Mouse (Mus musculus) ES-Bruce4 (cell line): ENCODE results near the gene Tmc5. TPM values are rescaled to one million over a fixed set of nuclear protein-coding genes. Genes with fewer than 3 reads are reported as not detected.

Experiments
- H3K27ac ChIP-seq: 2 replicates; pipeline ENCODE4 v1.5.1; 2012; ENCODE audit warnings: low read length, inconsistent platforms; ENCODE audit not compliant: insufficient read depth
- H3K27me3 ChIP-seq: 2 replicates; pipeline ENCODE4 v1.6.1; 2012; ENCODE audit warnings: mild to moderate bottlenecking, low read length, inconsistent platforms; ENCODE audit not compliant: control insufficient read depth, poor library complexity, insufficient read depth, severe bottlenecking
- H3K36me3 ChIP-seq: 2 replicates; pipeline ENCODE4 v1.6.1; 2012; ENCODE audit warnings: inconsistent platforms, mild to moderate bottlenecking, low read length, moderate library complexity; ENCODE audit not compliant: control insufficient read depth, poor library complexity, insufficient read depth, severe bottlenecking
- H3K4me1 ChIP-seq: one replicate; pipeline ENCODE4 v1.8.1; 2011; ENCODE audit warnings: low read length; ENCODE audit not compliant: control insufficient read depth, insufficient read depth
- H3K4me3 ChIP-seq: 2 replicates; pipeline ENCODE4 v1.5.1; 2011; ENCODE audit warnings: low read depth, mild to moderate bottlenecking, low read length
- H3K9ac ChIP-seq: 2 replicates; pipeline ENCODE4 v1.6.1; 2012; ENCODE audit warnings: low read depth, mild to moderate bottlenecking, inconsistent platforms; ENCODE audit not compliant: poor library complexity, severe bottlenecking
- H3K9me3 ChIP-seq: replicated peaks from 2 replicates; pipeline ENCODE4 v1.6.1; 2012; ENCODE audit warnings: mild to moderate bottlenecking, low read length, inconsistent platforms; ENCODE audit not compliant: control insufficient read depth, poor library complexity, insufficient read depth, severe bottlenecking
- CTCF ChIP-seq: IDR thresholded peaks from one replicate; pipeline ENCODE4 v1.8.1; 2011; ENCODE audit warnings: low read depth, low read length
- EP300 ChIP-seq: IDR thresholded peaks from 2 replicates; pipeline ENCODE4 v1.6.1; 2011; ENCODE audit warnings: low read depth, low read length; ENCODE audit not compliant: insufficient read depth
- POLR2A ChIP-seq: IDR thresholded peaks from one replicate; pipeline ENCODE4 v1.8.1; 2011; ENCODE audit warnings: low read length; ENCODE audit not compliant: insufficient read depth
- polyA plus RNA-seq: library from polyadenylated mRNA; stranded (reverse); fragments of >200 nt; gene quantifications from 2 replicates; pipeline ENCODE4 v1.2.4, GENCODE M21; 2011; ENCODE audit warnings: low read depth; ENCODE audit not compliant: missing spikeins, insufficient read depth, insufficient read length

Tmc5 gene
- polyA plus RNA-seq, 1 experiment: 0.16 TPM

GRCm38 (mm10) chr7:118572039-118572438 is 25.1 kb upstream of the Tmc5 start:
- Histone ChIP-seq H3K27me3 (no peaks in the 10 kb centered on the region), H3K9ac (no peak overlapping the region), H3K36me3 (no peaks in the 10 kb centered on the region), H3K4me3 (no peak overlapping the region), H3K27ac (no peak overlapping the region), H3K4me1 (peaks cover 2% of the 10 kb centered on the region), H3K9me3 (no peaks in the 10 kb centered on the region)
- TF ChIP-seq POLR2A (no peak), CTCF (no peak), EP300 (no peak)

GRCm38 (mm10) chr7:118578269-118578668 is 18.8 kb upstream of the Tmc5 start:
- Histone ChIP-seq H3K4me1 (no peaks in the 10 kb centered on the region), H3K9me3 (no peaks in the 10 kb centered on the region), H3K27ac (no peak overlapping the region), H3K27me3 (no peaks in the 10 kb centered on the region; the same call in 1 of the 2 replicates), H3K9ac (no peak overlapping the region), H3K36me3 (no peaks in the 10 kb centered on the region), H3K4me3 (no peak overlapping the region)
- no peak for TF ChIP-seq EP300

GRCm38 (mm10) chr7:118579938-118580337 is 17.2 kb upstream of the Tmc5 start:
- H3K4me3 ChIP-seq: no peak overlapping the region
- H3K27me3 ChIP-seq: peaks cover 7% of the 10 kb centered on the region; the same call in 1 of the 2 replicates
- H3K4me1 ChIP-seq: no peaks in the 10 kb centered on the region
- H3K27ac ChIP-seq: no peak overlapping the region
- no peak overlapping the region for H3K9ac ChIP-seq
- H3K9me3 ChIP-seq: no peaks in the 10 kb centered on the region
- TF ChIP-seq POLR2A (no peak), EP300 (no peak), CTCF (peak; percentile 12)
- H3K36me3 ChIP-seq: no peaks in the 10 kb centered on the region

- H3K27me3 ChIP-seq: peaks cover 7% of the 10 kb centered on the region; the same call in 1 of the 2 replicates
- TF ChIP-seq EP300 (no peak), POLR2A (no peak), CTCF (no peak)
- peak overlapping the region; percentile 74 for H3K4me3 ChIP-seq
- no peaks in the 10 kb centered on the region for H3K36me3 ChIP-seq
- no peak overlapping the region for H3K27ac ChIP-seq
- peak overlapping the region; percentile 82 for H3K9ac ChIP-seq
- H3K4me1 ChIP-seq: no peaks in the 10 kb centered on the region
- H3K9me3 ChIP-seq: no peaks in the 10 kb centered on the region
Measured at GRCm38 (mm10) chr7:118583821-118584220, 13.3 kb upstream of the Tmc5 start.

GRCm38 (mm10) chr7:118584257-118584907 is 12.7 kb upstream of the Tmc5 start, which contains the start of gene Tmc7:
Gene Tmc7 (minus strand): TSS chr7:118584736.
- no peak for TF ChIP-seq POLR2A
- TF ChIP-seq CTCF: no peak
- 0 out of 2 replicates have a peak, but pooled peaks have one; percentile 16 for TF ChIP-seq EP300
- peak within 1 kb of the TSS; percentile 82 for H3K9ac ChIP-seq
- H3K4me1 ChIP-seq: no peaks in the 10 kb centered on the region
- H3K27ac ChIP-seq: no peak within 1 kb of the TSS
- no peaks in the 10 kb centered on the region for H3K36me3 ChIP-seq
- no peaks in the 10 kb centered on the region for H3K9me3 ChIP-seq
- peaks cover 7% of the 10 kb centered on the region; the same call in 1 of the 2 replicates for H3K27me3 ChIP-seq
- peak within 1 kb of the TSS; percentile 74 for H3K4me3 ChIP-seq

- H3K4me3 ChIP-seq: peak overlapping the region; percentile 33
- H3K27ac ChIP-seq: no peak overlapping the region
- H3K27me3 ChIP-seq: peaks cover 7% of the 10 kb centered on the region; the same call in 1 of the 2 replicates
- H3K36me3 ChIP-seq: no peaks in the 10 kb centered on the region
- H3K9ac ChIP-seq: no peak overlapping the region
- no peak for TF ChIP-seq CTCF
- TF ChIP-seq POLR2A: no peak
- TF ChIP-seq EP300: no peak
- no peaks in the 10 kb centered on the region for H3K9me3 ChIP-seq
- no peaks in the 10 kb centered on the region for H3K4me1 ChIP-seq
Measured at GRCm38 (mm10) chr7:118584926-118585325, 12.2 kb upstream of the Tmc5 start.
